Mouse (Mus musculus): ENCODE results near the gene Apoh.

Apoh gene

DNA sequence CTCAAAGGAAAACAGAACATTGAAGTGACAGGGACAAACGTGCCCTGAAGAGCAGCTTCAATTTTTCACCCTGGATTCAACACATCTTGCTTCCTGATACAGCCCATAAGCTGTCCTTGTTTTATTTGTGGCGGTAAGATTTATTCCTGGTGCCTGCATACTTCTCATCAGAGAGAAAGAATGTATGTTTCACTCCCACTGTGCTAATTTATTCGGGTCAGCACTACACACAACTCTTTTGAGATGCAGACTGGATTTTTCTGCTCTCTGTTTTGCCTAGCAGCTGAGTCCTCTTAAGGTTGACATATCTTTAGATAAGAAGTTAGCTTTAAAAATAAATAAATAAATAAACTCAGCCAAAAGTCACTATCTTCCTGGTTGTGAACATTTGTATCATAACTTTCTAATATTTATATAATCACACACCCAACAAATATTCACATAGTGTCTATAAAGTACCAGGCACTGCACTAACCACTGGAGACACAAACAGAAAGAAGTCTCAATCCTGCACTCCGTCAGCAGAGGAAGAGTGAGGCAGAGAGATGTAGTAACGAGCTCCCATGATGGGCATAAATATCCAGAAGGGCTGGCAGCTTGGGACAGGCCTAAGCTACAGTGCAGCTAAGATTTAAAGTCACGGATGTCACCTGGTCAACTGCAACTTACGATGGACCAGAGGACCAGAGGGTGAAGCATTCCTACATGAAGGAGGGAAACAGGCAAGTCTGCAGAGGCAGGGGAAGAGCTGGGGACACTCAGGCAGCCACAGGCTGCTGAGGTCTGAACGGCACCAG is 9.4 kb upstream of the Apoh start:
- DNase-seq, result no peak

DNA sequence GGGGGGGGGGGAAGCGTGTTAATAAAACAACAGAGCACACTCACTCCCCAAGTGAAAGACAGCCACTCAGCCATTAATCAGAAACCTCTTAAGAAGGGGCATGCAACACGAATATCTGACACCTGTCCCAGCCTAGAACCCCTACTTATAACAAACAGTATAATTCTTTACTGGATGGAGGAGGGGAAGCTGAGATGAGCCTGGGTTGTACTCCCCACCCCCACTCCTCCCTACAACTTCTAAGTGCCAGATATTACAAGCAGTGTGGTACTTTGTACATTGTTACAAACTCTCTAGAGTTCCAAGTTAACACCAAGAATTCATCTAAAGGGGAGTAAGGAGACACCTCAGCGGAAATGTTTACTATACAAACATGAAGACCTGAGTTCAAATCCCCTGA is 8.5 kb upstream of the Apoh start:
- DNase-seq, result no peak

DNA sequence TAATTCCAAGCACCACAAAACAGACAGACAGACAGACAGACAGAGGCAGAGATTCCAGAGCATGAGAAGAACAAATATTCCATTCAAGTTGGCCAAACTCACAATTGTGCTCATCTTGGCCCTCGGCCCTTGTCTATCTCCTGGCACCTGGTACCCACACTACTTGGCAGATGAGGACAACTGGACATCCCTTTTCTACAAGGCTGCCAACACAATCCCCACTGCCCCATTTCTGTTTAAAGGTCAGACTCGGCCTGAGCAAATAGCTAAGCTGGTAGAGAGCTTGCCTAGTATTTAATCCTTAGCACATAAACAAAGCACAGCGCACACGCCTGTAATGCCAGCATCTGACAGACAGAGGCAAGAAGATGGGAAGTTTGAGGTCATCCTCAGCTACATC is 7.6 kb upstream of the Apoh start:
- no peak for DNase-seq

DNA sequence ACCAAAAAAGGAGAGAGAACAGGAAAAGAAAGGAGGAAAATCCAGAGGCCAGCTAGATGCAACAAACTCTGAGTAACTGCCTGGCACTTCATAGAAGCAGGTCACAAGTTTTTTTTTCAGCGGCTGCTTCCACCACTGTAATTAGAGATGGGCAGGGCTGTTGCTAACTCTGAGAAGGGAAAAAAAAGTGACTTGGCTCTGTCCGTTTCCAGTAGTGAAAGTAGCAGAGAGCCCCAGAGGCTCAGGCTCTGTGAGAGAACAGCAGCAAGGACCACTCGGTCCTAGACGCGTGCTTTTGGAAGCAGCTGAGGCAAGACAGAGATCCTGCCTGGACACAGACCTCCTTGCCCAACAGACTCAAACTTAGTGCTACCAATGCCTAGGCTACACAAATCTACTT is 6.7 kb upstream of the Apoh start:
- no peak for DNase-seq

DNA sequence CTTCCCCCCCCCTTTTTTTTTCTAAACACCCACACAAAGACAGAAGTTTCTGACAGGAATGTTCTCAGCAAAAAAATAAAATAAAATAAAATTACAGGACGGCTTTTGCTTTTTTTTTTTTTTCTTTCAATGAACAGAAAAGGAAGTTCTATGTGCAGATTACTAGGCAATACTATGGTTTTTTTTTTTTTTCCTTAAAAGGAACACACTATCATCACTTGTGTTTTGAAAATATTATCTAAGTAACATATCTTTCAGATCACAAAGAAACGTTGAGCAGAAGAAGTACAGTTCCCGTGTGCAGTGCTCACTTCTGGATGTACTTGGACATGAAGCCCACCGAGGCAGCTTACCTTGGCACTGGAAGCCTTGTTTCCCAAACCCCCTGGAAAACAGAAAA is 2.9 kb upstream of the Apoh start:
- no peak for DNase-seq

DNA sequence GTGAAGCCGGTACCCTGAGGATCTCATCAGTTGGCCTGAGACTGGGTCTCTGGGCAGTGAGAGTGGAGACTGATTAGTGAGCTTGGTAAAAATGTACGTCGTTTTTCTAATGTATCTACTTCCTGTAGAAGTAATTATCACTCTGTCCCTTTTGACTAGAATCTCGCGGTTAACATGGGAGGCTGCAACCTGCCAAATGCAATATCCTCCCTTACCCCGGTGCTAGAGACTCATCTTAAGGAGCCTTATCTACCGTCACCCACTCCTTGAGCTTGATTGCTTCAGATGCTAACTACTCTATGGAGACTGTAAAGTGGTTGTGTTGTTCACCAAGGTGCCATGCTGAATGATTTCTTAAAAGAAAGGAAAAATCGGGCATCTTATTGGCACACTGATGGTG is 1.4 kb upstream of the Apoh start:
- DNase-seq, result no peak

DNA sequence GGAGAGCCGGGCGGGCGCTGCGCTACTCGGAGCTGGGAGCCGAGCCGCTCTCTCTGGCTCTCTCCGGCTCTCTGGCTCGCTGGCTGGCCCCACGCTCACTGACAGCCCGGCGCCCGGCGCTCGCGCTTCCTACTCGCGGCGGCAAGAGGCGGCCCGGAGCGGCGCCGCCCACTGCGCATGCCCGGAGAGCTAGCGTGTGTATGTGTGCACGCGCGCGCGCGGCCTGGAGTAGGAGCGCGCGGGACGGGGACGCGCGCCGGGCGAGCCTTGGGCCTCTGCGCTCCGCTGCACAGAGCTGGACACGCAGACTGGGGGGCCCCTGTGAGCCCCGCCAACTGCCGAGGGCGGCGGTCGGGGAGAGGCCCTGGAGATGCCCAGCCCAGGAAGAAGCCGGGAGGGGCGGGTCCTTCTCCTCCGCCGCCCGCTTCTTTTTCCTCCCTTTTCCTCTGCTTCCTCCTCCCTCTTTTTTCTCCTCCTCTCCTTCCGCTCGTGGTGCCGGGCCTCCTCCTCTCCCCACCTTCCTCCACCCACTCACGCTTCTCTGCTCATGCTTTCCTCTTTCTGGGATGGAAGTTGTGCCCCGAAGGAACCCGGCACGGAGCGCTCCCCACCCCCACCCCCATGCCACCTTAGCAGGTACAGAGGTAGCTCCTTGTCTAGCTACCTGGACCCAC is 772 bp downstream of the Apoh start, which contains the start of gene Prkca:
Prkca (minus strand) TSS at position 140 of the 674 bp plus-strand sequence.
- DNase-seq, result peak; percentile 97

DNA sequence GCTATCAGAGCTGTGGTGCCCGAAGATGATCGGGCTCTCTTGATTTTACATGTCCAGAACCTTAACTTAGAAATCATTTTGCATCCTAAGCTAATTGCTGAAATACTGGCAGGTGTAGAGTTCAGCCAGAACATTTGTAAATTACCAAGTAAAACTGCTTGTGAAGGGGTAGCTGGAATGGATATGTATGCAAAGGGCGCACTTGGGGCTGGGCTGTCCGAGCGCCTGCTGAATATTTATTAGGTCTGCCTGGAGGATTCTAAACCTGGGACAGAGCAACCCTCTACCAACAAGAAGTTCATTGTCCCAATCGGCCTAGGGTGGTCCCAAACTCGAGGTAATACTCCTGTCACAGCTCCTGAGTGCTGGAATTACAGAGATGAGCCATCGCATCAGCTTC is 1.6 kb downstream of the Apoh start:
- no peak for DNase-seq

DNA sequence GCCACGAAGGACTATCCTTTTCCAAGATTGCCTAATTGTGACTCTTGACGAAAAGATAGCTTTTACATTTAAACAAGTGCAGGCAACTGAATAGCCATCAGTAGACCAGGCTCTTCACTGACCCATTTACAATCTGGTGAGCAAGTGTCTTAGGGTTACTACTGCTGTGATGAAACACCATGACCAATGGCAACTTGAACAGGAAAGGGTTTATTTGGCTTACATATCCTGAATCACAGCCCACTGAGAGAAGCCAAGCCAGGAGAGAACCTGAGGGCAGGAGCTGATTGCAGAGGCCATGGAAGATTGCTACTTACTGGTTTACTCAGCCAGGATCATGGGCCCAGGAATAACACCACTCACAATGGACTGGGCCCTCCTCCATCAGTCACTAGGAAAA is 2.2 kb downstream of the Apoh start:
- DNase-seq, result no peak

DNA sequence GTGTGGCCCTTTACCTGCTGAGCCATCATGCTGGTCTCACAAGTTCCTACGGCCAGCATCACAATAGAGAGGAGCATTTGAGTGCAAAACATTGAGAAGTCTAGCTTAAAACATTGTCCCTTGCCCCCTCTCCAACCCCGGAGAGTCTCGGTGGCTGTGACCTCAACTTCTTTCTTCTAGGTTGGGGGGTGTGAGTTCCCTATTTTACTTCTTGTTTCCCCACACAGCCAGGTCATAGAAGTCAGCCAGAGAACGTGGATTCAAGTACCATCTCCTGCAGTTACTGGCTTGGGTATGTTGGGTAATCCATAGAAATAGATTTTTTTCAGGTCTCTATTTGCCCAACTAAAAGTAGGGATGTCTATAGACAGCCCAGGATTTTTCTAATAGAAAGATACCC is 7.6 kb downstream of the Apoh start:
- DNase-seq, result no peak

DNA sequence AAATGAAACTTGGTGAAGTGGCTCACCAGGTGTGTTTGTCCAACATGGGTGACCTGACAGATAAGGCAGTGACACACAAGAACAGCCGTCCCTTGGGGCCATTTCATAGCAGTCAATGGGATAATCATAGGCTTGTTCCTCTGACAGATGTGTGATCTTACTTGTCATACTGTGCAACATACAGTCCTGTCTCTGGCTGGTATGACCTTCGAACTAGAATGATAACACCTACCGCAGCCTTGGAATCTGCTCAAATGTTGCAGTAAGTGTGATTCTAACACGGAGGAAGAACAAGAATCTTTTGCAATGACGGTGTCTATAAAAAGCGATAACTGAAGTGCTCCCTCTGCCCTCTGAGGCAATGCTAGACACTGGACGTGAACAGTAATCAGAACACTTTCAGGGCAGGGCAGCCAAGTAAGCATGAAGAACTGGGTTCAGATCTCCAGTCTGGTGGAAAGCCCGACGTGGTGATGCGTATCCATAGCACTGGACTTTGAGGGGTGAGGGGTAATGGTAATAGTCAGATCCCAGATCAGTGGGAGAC is 9.8 kb downstream of the Apoh start:
- no peak for DNase-seq

DNA sequence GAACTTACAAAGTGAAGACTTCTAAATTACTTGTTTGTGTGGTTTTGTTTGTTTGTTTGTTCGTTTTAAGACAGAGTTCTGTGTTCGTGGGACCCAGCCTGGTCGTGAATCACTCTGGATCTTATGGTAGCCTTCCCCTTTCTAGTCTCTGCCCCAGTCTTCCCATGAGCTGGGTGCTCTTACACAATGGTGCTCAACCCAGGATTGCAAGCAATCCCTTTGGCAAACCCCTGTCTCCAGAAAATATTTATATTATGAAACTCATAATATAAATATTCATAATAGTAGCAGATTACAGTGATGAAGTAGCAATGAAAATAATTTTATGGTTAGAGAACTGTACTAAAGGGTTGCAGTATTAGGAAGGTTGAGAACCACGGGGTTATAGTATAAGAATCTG is 12.9 kb downstream of the Apoh start:
- DNase-seq, result no peak

DNA sequence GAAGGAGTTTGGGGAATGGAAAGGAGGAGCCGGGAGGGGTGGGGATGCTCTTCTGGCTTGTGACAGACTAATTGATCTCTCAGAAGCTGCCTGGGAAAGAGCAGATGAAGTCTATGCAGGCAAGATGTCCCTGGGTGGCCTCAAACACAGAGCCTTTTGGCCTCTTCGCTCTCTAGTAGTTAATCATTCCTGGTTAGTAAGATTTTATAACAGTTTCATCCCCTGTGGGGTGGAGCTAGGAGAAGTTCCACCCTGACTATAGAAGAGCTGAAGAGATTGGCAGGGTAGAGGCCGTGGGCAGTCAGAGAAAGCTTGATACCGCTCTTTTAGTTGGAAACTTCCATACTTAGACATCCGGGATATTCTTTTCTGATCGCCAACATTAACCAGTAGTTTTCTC is 15.8 kb downstream of the Apoh start:
- DNase-seq, result no peak

DNA sequence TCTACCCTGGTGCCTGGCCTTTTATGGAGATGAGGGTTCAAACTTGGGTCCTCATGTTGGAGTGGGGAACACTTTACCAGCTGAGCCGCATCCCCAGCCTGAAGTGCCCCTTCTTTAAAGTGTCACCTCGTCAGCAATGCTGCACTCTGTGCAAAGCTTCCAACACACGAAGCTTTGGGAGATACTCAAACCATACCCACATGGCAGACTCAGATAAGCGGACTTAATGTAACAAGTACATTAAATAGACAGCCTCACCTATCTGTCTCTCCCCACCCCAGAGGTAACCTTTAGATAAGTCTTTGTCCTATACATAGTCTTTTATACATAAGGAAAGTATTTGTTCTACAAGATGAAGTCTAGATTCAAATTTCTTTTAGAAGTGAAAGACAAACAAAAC is 17.8 kb downstream of the Apoh start:
- no peak for DNase-seq

DNA sequence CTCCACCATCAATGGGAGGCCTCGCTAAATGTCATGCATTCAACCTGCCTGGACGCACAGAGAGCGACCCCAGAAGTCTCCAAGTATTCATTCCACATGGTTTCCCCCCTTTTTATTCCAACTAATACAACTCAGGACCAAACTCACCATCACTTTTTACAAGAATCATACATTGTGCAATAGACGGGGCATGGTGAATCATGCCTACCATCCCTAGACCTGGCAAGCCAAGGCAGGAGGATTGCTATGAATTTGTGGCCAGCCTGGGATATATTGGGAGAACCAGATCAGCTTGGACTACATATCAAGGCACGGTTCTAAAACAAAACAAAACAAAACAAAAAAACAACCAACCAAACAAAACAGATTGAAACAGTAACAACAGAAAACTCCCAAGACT is 19.8 kb downstream of the Apoh start:
- no peak for DNase-seq

DNA sequence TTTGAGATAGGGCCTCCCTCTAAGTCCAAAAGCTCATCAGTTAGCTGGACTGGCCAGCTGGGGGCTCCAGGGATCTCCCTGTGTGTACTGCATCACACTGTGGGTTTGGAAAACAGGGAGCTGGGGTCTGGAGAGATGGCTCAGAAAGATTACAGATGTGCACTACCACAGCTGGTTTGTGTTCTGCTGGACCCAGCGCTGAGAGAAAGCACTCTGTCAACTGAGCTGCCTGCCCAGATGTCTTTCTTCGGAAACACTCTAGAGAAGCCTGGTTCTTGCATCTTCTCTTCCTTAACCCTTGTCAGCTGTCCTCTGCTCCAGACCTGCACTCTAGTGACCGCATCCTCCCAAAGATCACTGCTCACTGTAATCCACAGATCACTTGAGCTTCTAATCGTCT is 20.8 kb downstream of the Apoh start:
- no peak for DNase-seq

DNA sequence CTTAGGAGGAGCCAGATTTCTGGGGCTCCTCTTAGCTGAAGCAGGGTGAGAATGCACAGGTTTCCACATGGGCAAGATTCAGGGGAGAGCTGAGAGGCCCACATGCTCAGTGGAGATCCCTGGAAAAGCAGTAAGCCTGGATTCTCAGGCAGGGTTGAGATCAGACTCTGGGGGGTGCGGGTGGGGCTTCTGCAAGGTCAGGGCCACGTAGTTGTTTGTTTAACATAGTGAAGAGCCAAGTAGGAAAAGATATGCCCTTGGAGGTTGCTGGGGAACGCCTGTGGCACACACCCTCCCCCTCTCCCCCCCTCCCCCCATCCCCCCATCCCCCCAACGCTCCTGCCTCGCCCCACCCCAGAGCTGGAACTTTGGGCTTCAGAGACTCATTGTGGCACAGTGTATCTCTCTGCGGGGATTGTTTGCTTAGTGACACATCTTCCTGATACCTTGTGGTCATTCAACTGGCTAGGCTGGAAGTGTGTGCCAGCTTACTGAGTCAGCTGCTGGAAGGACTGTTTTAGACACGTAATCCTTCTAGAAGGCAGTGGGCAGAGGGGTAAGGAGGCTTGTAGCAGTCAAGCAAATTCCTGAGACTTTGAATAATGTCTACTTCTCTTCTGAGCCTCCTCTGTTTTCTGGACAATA is 21.9 kb downstream of the Apoh start:
- no peak for DNase-seq

DNA sequence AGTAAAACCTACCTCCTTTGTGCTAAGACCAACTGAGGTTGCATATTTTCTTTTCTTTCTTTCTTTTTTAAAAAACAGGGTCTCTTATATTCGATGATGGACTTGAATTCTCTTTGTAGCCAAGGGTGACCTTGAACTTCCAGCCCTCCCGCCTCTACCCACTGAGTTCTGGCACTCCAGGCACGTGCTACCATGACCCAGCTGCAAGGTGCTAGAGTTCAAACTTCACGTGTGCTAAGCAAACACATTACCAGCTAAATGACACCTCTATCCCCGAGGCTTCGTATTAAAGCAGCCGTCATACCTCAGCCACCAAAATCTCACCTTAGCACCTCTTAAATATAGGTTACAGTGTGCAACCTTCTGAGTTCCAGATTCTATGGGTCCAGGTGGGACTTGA is 22.4 kb downstream of the Apoh start:
- DNase-seq, result no peak

DNA sequence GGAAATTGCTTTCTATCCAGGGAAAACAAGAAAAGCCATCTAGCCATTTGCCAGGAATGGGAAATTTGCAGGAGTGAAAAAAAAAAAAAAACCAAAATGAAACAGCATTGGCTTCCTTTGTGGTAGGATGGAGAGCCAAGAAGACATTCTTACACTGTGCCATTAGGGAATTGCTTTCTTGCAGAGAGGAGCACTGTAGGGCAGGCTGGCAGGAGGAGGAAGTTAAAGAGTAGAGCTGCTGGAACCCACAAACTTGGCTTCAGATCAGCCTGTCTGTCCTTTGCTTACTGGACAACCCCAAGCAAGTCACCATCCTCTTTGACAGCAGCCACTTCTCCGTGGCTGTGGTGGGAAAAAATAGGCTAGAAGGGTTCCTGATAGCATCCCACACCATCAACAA is 23.9 kb downstream of the Apoh start:
- DNase-seq, result no peak

DNA sequence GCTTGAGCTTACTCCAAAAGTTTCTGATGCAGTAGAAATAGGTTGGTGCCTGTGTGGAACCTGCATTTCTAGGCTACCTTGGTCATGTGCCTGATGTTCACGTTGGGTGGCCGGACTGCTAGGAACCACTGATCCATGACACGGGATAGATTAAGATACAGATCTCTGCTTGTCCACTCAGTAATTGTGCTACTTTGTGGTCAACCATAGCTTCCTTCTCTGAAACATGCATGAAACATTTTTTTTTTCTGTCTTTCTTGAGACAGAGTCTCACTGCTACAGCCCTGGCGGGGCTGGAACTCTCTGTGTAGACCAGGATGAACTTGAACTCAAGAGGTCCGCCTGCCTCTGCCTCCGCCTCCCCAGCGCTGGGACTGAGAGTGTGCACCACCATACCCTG is 33.7 kb downstream of the Apoh start:
- DNase-seq, result no peak

DNA sequence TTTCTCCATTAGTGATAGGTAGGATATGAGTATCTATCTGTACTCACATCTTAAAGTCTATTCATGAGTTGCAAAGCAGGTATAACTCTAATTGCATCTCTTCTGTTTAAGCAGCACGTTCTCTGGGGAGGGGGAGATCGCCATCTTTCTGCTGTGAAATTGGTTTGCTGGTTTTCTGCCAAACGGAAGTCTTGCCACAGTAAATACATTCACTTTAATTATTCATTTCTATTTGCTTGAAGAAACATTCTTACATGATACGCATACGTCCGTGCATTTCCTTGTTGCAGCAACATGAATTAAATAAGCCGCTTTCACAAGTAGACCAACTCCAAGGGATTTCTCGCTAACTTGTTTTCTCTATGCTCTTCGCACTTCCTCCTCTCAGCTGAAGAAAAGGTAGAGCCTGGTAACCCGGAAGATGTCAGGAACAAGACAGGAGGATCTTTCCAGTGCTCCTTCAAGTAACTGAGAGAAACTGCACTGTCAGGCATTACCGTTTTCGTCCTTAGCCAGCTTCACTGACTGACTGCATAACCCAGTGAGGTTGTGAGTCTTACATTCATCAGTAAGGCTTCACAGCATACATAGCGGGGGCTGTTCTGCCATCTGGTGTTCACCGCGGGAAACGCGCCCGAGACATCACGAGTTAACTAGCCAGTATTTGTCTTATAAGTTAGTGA is 34.7 kb downstream of the Apoh start:
- DNase-seq, result peak; percentile 82

DNA sequence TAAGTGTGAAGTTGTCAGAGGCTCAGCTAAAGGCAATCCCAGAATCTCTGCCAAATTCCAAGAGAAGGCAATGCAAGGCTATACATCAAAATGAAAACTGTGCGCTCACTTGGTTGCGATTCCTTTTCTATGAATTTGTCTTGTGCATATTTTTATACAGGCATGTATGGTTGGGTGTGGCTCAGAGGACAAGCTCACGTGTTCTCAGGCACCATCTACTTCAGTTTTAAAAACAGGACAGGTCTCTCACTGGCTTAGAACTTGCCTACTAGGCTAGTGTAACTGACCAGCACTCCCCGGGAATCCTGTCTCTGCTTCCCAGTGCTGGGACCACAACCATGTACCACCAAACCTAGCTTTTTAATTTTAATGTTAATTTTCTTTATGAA is 35.2 kb downstream of the Apoh start:
- no peak for DNase-seq

DNA sequence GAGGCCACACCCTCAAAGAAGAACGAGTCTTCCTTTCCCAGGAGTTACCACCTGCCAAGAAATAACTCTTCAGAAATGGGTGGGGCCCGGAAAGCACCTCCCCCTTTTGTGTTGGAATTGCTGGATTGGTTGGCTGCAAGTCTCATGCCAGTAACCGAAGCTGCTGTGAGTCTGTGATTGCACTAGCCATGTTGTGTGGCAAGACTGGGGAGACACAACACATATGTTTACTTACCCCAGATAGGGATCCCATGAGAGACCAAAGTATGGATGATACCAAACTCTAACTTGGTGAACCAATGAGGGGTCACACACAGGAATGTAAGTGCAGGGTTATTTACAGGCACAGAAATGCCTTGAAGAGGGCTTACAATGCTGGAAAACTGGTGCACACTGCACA is 39.5 kb downstream of the Apoh start:
- DNase-seq, result no peak

Measured in retina, postnatal 1 day (tissue).